Mouse (Mus musculus): ENCODE measurements around the gene Cradd.

Gene Cradd

DNA sequence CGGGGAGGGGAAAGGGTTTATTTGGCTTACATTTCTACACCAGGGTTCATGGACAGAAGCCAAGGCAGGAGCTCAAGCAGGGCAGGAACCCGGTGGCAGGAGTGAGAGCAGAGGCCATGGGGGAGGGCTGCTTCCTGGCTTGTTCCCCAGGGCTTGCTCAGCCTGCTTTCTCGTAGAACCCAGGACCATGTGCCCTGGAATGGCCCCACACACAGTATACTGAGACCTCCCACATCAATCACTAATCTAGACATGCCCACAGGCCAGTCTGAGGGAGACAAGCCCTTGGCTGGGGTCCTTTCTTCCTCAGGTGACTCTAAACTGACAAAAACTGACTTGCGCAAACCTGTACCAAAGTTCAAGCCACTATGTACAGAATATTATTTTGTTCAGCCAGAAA lies 19.7 kb downstream of the Cradd start:
- no peak for DNase-seq

DNA sequence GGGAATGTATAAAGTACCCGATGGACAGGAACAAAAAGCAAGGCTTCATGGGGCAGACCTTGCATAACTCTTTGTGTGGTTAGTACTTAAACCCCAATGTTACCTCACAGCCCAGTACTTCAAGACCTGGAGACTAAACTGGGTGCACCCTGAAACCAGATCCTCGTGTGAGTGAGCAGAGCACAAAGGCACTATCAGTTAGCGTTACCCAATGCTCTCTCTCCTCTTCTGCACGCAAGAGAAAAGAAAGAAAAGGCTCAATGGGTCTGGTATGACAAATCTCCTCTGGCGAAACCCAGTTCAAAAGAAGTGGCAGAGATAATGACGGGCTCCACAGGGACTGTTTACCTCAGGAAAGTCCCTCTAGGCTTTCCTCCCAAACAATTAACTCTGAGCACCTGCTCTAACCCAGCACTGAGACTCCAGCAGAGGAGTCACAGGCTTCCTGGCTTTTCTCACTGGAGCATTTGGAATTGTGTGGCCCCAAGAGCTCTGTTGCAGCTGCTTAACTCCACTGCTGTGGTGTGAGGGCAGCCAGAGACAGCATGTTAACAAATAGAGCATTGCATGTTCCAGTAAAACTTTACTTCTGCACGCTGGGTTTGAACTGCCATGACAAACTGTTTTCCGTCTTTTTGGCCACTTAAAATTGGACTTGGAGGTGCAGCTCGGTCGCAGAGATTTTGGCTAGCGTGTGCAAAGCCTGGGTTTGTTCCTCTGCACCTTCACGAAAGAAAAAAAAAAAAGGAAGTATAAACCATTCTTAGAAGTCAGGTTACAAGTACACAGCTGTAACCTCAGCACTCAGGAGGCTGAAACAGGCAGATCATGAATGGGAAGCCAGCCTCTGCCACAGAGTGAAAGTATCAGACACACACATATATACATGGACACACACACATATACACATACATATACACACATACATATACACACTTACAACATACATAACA lies 21.4 kb downstream of the Cradd start:
- DNase-seq = no peak

DNA sequence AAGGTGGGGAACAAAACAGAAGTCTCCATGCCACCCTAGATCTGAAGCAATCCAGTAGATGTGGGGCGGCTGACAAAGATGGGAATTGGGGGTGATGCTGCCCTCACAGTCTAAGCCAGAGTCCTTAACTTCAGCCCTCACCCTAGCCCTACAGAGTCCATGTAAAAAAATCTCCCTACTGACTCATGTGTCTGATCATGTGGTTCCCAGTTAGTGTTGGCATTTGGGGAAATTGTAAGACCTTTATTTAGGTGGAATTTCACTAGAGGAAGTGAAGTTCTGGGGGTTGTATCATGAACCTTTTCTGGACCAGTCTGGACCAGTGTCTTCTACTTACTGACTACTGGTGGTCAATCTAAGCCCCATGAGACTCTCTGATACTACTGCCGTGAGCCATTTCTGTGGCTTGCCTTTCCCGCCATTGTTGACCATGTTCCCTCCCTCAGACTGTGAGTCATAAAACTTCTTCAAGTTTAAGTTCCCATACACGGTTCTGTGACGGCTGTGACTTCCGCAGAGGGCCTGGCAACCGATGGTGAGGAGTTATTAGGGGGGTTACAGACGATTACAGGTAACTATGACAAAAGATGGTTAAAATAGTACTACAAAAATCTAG lies 23.6 kb downstream of the Cradd start:
- DNase-seq = no peak

DNA sequence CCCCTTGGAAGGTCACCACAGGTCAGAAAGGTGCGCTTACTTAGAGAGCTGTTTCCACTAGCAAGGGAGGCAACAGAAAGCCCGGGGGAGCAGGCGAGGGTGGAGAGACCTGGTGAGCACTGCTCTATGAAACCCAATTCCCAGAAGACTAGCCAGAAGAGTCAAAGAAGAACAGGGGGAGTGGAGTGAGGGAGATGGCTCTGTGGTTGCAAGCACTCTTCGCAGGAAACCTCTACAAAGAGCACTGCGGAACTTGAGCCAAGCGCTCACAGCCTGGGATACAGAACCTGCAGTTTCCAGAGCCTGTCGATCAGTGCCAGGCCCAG lies 24.2 kb downstream of the Cradd start:
- DNase-seq = no peak

DNA sequence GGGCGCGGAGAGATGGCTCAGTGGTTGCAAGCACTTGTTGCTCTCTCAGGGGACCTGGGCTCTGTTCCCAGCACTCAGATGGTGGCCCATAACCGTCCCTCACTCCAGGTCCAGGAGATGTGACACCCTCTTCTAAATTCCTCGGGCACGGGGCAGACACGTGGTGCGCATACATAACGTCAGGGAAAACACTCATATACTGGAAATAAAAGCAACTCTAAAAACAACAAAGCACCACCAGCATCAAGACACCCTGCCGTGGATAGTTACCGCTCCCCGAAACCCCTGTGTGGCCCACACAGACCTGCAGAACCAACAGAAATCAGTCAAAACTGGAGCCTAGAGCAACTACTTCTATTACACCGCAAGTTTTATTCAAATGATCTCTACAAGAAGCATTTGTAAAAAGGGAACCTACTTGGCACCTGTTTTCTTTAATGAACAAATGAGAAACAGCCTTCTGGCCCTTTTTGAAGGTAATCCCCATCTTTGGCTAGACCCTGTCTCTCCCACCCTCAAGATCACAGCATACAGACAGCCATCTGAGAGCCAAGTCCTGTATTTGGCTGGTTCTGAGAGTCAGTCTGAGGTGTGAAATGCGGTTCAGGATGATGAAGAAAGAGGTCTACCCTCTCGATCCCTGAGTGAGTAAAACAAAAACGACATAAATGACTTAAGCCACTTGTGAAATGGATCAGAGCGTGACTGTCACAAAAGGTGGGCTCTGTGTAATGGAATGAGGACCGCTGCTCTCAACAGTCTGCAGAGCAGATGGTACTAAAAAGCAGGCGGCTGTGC lies 24.7 kb downstream of the Cradd start:
- DNase-seq = no peak

DNA sequence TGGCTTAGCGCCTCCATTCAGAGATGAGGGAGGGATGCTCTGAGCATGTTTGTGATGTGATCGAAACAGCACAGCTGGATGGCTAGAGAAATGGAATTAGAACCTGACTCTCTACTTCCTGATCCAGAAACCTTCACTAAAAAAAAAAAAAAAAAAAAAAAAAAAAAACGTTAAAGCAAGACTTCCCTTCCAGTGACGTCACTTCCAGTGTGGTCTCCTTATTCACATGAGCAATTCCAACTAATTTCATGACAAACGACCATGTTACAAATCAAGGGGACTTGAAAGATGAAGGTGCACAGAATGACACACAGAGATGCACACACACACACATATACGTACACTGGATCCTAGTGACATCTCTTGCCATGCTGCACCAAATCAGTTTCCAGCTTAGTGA lies 25.4 kb downstream of the Cradd start:
- DNase-seq = no peak

DNA sequence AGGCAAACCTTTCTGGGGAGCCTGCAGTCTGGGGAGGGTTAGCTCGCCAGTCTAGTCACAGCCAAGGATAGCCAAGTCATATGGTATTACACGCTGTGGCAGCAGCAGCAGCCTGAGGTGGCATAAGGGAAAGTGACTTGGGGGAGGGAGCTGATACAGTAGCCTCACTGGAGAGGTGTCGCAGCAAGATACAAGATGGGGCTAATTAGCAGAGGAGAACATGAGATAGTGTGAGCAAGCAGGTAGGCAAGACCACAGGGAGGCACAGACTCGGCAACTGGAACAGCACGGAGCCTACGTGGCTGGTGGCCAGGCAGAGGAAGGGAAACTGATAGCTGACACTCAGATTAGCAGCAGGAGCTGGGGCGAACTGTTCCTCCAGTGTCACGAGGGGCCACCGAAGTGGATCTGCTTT lies 26.2 kb downstream of the Cradd start:
- no peak for DNase-seq

DNA sequence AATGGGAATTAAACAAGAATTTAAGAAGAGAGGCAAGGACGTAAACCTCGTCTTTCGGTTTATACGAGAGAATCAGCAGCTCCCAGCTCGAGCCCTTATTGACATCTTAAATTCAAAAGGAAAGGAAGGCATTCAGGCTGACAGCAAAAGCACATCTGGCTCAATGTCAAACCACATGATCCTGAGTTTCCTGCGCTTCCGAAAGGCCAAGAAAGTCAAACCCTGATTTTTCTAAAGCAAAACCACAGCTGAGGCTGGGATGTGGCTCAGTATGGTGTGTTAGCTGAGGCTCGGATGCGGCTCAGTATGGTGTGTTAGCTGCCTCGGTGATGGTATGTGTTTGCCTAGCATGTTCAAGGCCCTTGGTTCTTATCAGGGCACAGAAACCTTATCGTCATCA lies 26.9 kb downstream of the Cradd start:
- DNase-seq = peak in 1 of 2 experiments; percentile 46

DNA sequence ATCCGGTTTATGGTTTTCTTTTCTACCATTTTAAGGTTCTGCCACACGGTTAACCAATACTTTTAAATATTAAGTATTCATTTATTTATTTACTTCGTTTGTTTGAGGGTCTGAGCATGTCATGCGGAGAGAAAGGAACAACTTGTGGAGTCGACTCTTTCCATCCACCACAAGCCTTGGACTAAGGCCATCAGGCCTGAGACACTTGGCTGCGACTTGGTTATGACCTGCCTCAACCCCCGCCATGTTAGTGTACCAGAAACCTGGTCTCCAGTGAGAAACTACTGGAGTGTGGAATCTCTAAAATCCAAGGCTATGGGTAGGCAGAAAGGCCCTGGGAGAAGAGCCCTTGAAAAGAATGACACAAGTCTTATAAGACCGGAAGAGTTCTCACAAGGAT lies 30.7 kb downstream of the Cradd start:
- no peak for DNase-seq

DNA sequence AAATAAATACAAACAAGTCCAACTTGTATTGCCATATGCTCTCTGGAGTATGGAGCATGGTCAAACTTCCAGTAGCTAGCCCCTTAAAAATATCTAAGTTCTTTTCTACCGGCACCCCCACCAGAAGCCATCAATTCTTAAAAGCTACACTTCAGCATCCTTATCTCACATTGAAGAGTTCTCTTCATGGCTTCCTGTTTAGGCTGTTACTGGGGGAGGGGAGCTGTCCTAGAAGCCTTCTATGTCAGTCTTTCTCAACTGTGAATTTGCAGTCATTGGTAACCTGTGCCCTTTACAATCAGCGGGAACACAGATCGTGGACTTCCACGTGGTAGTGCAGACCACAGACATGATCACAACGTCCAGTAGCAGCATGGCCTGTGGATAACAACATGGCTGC lies 31.7 kb downstream of the Cradd start:
- no peak for DNase-seq

DNA sequence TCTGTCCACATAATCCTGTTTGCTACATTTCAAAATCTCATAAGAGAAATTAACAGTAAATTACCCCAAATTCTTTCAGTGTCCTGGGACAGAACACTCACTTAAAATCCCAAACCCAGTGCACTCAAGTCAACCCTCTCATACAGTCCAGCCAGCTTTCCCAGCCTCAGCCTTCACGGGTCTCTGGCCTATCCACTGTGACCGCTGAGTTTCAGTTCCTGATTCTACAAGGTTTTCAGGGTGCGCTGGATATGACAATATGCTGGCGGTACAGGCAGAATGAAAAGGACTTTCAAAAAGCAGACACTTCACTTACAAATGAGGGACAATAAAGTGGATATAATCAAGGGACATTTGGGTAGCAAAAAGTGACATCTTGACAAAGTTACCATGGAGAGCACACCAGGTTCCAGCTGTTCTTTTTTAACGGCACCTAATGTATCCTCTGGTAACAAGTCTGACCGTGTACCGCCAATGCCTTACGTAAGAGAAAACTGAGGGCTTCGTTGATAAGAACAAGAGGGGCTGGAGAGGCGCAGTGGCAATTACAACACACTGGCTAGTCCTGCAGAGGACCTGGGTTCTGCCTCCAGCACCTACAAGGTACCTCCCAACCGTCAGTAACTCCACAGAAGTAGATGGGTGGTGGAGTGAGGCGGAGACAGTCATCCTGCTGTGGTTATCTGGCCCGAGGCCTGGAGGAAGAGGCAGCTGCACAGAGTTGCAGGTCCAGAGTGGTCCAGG lies 32.6 kb downstream of the Cradd start:
- DNase-seq = no peak

DNA sequence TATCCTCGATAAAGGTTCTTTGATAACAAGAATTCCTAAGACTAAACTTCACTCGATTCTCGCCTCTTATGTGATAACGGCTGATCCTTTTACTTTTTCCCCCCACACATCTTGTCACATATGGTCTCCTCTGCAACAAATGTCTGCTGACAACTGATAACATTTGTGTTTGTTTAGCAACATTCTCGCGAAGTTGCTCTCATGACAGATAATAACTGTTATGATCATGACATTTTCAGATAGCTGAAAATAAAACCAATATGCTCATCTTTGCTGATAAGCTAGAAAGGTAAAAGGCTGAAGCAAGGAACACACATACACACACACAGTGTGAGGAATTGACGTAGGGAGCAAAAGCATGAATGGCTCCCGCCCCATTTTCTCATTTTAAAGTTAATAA lies 34.1 kb downstream of the Cradd start:
- DNase-seq = no peak

DNA sequence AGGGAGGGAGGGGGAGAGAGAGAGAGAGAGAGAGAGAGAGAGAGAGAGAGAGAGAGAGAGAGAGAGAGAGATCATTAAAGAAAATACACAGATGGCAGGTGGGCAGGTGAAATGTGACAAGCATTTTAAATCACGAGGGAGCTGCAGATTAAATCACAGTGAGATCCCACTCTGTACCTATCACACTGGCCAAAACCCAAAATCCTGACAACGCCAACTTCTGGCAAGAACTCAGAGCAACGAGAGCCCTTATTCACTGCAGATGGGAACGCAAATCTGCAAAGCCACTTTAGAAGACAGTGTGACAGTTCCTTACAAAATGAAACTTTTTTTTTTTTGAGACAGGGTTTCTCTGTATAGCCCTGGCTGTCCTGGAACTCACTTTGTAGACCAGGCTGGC lies 35.7 kb downstream of the Cradd start:
- no peak for DNase-seq

DNA sequence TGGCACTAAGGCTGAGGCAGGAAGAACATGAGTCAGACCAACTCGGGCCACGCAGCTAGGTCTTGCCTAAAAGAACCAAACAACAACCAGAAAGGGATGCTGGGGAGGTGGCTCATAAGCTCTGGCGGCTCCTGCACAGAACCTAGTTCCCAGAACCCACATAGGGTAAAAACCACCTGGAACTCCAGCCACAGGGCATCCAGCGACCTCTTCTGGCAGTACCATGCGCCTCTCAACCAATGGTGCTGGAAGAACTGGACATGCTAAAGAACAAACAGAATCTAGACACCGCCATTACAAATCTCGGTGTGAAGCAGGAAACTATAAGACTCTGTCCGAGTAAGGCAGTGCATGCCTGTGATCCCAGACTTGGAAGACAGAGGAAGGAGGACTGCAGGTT lies 36.6 kb downstream of the Cradd start:
- DNase-seq = no peak

DNA sequence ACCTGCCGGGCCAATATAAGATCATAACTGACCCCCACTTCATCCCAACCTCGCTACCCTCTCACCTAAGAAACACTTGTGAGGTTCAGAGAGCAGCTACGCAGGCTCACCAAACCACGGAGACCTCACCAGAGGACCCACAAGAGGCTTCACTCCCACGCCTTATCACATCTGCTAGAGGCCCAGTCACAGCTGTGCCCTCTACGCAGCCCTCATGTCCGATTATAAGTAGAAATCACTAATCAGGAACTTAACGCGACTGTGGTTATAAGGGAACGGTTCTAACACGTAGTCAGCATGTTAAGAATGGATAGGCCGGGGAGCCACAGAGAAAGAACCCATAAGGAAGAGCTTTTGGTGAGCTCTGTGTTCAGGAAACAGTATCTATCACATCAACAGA lies 40.5 kb downstream of the Cradd start:
- no peak for DNase-seq

DNA sequence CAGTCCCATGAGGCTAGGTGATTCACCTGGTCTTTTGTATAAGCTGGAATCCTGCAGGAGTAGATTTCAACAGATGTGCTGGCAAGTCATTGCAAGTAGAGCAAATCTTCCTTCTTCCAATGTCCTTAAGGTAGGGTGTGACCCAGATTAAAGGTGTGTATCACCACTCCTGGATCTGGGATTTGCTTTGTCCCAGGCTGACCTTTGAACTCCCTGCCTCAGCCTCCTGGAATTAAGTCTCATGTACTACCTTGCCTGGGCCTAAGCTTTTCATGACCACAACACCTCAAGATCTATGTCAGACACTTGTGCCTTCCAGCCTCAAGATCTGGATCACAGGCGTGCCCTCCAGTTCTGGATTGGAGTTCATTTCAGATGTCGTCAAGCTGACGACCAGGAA lies 41.9 kb downstream of the Cradd start:
- no peak for DNase-seq

DNA sequence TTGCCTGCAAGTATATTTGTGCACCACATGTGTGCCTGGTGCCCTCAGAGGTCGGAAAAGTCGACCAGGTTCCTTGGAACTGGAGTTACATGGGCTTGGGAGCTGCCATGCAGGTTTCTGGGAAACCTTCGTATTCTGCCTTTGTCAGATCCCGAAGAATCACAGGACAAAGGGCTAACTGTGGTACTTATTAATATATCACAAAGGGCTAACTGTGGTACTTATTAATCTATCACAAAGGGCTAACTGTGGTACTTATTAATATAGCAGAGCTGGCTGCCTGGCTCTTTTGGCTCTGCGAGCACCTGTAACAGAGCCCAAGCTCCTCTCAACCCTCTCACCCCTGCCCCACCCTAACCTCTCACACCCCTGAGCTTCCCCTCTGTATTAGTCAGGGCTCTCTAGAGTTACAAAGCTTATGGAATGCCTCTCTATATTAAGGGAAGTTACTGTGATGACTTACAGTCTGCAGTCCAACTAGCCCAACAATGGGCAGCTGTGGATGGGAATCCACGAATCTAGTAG lies 42.4 kb downstream of the Cradd start:
- DNase-seq = no peak

DNA sequence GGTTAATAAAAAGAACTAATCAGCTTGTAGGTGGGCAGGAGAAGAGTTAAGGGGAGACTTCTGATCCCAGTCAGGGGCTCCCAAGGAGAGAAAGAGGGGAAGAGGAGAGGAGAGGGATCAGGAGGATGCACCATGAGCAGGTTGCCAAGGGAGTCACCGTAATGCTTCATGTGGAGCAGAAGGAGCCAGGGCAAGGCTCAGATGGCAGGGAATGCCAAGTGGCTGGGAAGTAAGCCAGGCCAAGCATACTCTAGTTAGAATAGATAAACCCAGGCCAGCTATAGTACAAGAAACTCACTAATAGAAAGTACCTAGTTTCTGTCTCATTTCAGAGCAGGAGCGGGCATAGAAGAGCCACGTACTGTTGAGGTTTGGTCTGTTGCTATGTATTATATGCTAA lies 43.6 kb downstream of the Cradd start:
- no peak for DNase-seq

DNA sequence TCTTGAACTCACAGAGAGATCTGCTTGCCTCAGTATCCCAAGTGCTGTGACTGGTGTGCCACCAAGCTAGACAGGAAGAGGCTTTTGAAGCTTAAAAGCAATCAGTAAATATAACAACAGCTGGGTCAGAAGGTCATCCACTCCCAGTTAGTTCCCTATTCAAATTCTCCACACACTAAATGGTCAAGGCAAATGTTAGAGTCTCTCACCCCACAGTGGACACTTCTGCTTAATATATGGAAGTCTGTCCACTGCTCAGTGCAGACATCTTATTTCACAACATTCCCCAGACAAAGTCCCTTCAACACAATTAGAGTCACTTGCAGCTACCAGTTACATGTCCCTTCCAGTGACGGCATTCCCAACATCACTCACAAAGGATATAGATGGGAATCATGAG lies 44.5 kb downstream of the Cradd start:
- DNase-seq = no peak

DNA sequence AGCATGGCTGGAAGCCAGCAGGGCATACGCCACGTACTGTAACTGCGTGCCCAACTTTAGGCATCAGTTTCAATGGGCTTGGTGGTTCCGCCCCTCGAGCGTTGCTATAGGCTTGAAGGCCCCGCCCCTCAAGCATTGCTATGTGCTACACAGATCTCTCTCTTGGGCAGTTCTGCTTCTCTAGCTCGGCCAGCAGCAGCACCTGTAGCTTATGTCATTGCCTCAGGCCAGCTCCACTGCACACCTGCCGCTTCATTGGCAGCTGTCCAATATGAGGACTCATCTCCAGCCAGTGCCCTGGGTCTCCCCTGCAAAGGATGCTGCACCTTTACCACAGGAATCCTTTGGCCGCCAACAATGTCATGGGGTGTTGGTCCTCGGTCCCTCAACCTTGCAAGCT lies 45.8 kb downstream of the Cradd start:
- no peak for DNase-seq

DNA sequence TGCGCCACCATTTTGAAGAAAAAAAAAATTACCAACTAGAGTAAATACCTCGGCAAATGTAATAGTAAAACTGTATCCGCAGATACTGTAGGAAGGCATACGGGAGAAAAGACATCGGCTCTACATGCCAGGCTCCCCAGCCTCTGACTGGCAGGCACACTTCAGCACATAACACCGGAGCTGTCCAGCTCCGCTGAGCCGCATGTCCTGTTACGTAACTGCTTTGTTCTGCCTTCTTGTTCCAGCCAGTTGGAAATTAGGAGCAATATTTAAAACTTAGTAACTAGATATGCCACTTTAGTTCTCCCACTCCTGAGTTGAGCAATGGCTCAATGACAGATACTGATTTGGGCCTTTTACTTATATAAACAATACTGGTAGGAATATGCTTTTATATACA lies 48.4 kb downstream of the Cradd start:
- DNase-seq = no peak

DNA sequence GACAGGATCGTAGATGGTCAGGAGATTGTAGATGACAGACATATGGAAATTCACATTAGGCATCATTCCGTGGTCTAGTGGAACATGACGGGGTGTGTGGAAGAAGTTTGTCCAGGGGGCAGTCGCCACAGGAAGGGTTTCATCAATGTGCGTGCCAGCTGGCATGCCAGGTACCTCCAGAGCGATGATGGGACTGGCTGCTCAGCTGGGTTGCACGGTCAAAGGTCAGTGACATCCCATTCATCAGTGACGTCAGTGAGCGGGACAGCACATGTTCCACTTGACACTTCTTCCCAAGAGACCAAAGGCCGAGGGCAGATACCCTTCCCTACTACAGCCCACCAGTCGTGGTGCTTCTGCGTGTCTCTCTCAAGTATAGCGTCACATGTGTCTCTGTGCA lies 50.7 kb downstream of the Cradd start:
- no peak for DNase-seq

DNA sequence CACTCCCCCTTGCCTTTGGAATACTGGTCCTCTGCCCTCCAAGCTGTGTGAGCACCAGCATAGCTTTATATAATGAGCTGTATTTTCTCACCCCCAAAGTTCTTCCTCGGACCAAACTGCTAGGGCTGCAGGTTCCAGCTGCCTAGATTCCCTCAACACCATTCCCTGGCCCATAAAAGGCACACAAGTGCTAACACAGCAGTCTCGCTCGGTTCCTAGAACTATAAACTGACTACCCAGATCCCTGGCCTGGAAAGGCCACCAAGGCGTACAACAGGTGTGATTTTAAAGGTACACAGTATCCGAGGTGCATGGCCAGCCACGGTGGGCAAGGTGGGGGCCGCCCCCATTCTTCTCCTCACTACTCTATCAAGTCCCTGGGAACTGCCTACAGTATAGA lies 54.8 kb downstream of the Cradd start:
- DNase-seq = no peak

Data from kidney, postnatal 4 days (tissue).